Mouse (Mus musculus): ENCODE results near the gene Paqr7. TPM values are rescaled to one million over a fixed set of nuclear protein-coding genes. Genes with fewer than 3 reads are reported as not detected.

The Paqr7 gene
- polyA plus RNA-seq (2012; ENCODE audit: insufficient read depth, insufficient read length, missing spikeins), result 5.9 and 7.6 TPM in 2 replicates

DNA sequence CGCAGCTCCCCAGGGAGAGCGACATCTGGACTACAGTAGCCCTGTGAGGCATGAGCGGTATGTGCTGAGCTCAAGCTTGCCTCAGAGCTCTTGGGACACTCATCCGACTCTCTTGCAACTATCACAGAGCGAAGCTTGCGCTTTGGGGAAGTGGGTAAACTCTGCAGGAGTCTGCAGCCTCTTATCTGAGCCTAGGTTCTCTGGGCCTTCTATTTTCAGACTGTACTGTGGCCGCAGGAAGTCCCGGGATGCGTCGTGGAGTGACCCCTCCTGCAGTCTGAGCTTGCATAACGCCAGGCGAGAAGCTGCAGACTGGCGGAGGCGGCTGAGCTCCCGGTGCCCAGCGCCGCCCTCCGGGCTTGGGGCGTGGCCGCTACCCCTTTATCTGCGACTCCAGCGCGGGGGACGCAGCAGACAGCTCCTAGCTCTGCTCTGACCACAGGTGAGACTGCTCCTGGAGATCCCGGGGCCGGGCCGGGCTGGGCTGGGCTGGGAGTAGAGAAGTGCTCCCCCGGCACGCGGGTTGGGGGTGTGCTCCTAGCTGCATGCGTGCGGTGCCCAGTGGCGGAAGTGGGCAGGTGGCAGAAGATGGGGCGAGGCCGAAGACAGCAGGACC lies at the start of gene Paqr7:
TSS of gene Paqr7 (plus strand) at position 103 of the 616 bp plus-strand sequence.
- peak within 1 kb of the TSS; percentile 36 for H3K27ac ChIP-seq (replicated peaks; ENCODE audit: low read depth, low read length)
- H3K4me3 ChIP-seq (ENCODE audit: insufficient read depth, low read depth, low read length), result peak within 1 kb of the TSS; percentile 67
- no peaks in the 10 kb centered on the region; the same call in 1 of the 2 replicates for H3K4me1 ChIP-seq (ENCODE audit: control insufficient read depth, insufficient read depth, insufficient read length, low read length)

DNA sequence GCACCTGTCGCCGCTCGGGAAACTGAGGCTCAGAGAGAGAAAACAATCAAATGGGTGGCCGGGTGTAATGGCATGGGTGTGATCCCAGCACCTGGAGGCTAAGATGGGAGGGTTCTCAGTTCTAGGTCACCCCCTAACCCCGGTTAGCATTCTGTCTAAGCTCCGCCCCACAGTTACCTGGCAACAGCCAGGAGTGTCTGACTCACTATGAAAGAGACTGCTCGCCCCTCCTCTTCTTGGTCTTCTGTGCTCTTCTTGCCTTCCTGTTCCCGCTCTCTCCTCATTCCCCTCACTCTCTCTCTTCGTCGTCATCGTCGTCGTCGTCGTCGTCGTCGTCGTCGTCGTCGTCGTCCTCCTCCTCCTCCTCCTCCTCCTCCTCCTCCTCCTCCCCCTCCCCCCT lies 48.5 kb upstream of the Paqr7 start:
- Histone ChIP-seq H3K4me1 (ENCODE audit: control insufficient read depth, insufficient read depth, insufficient read length, low read length) (no peaks in the 10 kb centered on the region), H3K27ac (replicated peaks; ENCODE audit: low read depth, low read length) (no peak overlapping the region)

DNA sequence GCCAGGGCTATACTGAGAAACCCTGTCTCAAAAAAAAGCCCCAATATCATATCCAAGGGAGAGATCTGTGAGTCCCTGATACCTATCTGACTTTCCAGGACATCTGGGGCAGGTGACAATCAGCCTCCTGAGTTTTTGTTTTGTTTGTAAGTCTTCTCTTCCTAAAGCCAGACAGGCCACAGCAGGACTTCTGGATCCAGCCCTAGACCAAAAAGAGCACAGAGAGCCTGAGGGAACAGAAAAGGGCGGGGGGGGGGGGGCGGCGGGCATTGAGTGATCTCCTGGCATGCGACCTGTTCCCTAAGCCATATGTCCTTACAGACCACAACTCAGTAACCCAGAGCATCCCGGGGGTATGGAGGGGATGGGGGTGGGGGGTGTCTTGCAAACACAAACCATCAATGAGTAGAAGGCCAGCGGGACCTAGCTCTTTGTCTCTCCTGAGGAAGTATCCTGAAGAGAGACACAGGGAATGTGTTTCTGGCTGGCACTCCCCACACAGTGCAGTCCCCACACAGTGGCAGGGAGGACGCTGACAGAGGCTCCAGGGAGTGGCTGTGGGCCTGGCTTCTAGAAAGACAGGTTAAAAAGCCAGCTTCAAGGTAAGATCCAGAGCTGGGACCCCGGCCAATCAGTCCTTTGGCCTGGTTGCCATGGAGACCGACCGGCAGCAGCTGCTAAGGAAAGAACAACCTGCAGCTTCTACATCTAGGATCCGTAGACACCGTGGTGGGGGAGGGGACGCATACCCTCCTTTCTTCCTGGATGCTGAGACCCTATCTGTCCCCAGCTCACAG lies 46.7 kb upstream of the Paqr7 start:
- Histone ChIP-seq H3K27ac (replicated peaks; ENCODE audit: low read depth, low read length) (no peak overlapping the region), H3K4me1 (ENCODE audit: control insufficient read depth, insufficient read depth, insufficient read length, low read length) (no peaks in the 10 kb centered on the region), H3K4me3 (ENCODE audit: insufficient read depth, low read depth, low read length) (no peak overlapping the region)

More for the DNA sequence above, 48.5 kb upstream of the Paqr7 start:
- H3K4me3 ChIP-seq (ENCODE audit: insufficient read depth, low read depth, low read length), result no peak overlapping the region

DNA sequence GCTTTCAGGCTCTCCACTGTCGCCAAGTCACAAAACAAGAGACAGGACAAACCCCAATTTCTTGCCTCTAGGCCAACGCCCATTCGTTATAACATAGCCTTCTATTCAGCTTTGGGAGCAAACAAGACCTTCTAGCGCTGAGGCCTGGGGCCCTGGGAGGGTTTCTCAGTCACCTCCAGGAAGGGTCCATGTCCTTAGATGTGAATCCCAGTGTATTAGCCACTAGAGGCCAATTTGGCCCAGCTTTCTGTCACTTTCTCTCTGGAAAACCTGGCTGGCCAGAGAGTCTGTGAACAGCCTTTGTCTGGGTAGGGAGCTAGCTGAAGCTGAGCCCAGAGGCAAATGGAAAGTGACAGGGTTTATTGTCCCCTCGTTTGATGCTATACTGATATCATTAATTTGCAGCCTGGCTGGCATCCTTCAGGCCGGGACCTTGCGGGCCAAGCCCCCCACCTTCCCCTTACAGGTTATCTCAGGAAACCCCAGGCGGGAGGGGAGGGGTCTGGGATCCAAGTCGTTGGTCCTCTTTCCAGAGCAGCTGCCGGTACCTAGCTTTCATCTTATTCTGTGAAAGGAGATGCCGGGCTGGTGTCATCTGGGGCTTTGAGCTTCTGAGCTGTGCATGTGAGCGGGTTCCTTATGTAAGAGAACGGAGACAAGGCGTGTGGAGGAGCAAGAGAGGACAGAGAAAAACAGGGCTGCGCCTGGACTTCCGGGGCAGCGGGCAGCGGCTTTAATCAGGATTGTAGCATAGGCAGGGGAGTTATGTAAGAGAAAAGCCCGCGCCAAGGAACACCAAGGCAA lies 45.9 kb upstream of the Paqr7 start:
- Histone ChIP-seq H3K27ac (replicated peaks; ENCODE audit: low read depth, low read length) (no peak overlapping the region), H3K4me1 (ENCODE audit: control insufficient read depth, insufficient read depth, insufficient read length, low read length) (no peaks in the 10 kb centered on the region), H3K4me3 (ENCODE audit: insufficient read depth, low read depth, low read length) (no peak overlapping the region)

DNA sequence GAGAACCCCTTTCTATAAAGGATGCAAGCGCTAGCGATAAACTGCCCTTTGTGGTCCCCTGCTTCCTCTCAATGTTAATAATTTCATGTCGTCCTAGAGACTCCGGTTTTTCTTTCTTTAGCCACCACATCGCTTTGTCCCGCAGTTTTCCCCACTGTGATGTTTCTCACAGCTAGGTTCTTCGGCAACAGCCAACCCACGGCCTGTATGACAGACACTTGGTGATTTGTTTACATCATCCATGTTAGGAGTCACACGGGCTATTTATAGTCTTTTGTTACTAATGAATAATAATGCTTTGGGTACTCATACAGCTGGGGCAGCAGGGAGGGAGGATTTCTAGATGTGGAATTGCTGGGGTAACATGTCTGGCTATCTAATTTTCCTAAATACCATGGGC lies 45.0 kb upstream of the Paqr7 start:
- Histone ChIP-seq H3K4me3 (ENCODE audit: insufficient read depth, low read depth, low read length) (no peak overlapping the region), H3K27ac (replicated peaks; ENCODE audit: low read depth, low read length) (no peak overlapping the region)

DNA sequence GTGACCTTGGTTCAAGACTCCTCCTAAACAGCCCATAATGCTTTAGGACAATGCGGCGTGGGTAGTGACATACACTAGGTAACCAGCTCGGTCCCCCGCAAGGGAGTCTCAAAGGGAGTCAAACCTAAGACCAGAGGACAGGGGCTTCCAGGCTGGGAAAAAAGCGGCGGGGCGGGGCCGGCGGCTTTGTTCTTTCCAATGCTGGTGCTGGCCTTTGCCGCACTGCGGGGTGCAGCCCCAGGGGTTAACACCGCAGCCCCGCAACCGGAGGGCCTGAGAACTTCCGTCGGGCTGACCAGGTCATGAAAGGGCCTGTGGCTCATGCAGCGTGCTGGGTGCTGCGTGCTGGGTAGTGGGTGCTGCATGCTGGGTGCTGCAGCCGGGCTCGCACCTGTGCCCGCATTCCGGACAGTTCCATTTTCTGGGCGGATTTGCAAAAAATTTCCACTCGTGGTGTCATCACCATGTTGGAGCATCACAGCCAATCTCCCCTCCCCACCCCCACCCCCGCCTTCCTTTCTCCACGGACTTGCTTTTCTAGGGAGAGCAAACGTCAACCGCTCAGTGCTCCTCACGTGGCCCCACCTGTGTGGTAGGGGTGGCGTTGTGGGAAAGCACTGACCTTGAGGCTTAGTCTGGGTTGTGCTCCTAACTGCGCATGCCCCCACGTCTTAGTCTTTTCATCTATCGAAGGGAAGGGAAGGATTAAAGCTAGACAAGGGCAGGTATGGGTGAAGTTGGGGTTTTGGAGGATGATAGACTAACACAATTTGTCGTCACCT lies 42.7 kb upstream of the Paqr7 start:
- H3K4me3 ChIP-seq (ENCODE audit: insufficient read depth, low read depth, low read length), result no peak overlapping the region
- no peak overlapping the region for H3K27ac ChIP-seq (replicated peaks; ENCODE audit: low read depth, low read length)
- H3K4me1 ChIP-seq (ENCODE audit: control insufficient read depth, insufficient read depth, insufficient read length, low read length), result no peaks in the 10 kb centered on the region

More for the DNA sequence above, 45.0 kb upstream of the Paqr7 start:
- no peaks in the 10 kb centered on the region for H3K4me1 ChIP-seq (ENCODE audit: control insufficient read depth, insufficient read depth, insufficient read length, low read length)

DNA sequence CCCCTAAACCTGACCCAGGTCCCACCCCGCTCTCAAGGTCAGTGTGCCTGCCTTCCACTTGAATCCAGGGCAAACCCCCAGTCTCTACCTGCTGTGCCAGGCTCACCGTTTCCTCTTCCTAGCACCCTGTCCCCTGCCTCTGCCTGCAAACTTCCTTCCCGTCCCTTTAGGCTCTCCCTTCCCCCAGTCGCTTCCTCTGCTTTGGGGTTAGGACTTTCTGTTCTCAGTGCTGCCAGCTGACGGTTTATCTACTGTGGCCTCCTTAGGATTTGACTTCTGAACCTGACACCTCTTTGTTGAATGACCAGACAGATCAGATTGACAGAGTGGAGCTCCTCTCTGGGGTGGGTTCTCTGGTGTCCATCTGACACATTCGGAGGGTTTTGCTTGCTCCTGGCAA lies 41.2 kb upstream of the Paqr7 start:
- Histone ChIP-seq H3K4me1 (ENCODE audit: control insufficient read depth, insufficient read depth, insufficient read length, low read length) (no peaks in the 10 kb centered on the region), H3K27ac (replicated peaks; ENCODE audit: low read depth, low read length) (no peak overlapping the region), H3K4me3 (ENCODE audit: insufficient read depth, low read depth, low read length) (no peak overlapping the region)

DNA sequence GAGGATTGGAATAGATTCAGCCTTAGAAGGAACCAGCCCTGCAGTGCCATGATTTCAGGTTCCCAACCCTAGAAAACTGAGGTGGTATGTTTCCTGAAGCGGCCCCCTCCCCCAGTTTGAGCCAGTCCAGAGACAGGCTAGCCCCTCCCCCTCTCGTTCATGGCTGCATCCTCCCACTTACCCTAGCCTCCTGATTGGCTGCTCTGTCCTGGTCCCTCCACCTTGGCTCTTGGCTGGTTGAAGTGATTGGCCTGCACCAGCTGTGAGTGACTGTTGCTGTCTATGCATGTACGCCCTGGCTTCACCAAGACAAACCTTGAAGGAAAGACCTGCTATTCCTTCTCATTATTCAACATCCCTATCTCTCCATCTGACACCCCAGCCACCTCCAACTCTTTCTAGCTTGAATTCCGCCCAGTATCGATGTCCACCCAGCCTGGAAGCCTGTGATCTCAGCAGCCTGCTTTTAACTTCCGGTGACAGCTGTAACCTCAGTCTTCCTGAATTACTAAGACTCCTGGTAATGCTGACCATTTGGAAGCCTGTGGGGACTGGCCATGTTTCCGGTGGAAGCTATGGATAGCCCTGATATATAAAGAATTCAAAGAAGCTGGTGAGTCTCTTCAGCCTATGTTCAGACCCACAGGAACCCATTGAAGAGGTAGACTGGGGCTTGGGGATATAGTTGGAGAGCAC lies 39.2 kb upstream of the Paqr7 start:
- H3K27ac ChIP-seq (replicated peaks; ENCODE audit: low read depth, low read length), result no peak overlapping the region
- H3K4me3 ChIP-seq (ENCODE audit: insufficient read depth, low read depth, low read length), result no peak overlapping the region
- H3K4me1 ChIP-seq (ENCODE audit: control insufficient read depth, insufficient read depth, insufficient read length, low read length), result no peaks in the 10 kb centered on the region

DNA sequence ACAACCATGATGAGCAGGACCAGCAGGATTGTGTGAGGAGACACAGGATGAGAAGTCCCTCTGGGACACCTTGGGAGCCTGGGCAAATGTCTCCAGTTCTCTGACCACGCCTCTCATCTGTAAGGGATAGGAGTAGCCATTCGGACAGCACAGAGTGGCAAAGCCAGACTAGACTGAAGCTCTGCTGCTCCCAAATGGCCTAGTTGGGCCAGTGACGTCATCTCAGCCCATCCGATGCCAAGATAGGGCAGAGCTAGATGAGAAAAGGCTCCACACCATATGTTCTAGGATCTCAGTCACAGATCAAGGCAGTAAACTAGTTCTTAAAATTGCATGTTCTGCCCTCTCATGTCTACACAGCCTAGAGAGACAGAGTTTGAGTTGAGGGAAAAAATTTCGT lies 37.6 kb upstream of the Paqr7 start:
- H3K27ac ChIP-seq (replicated peaks; ENCODE audit: low read depth, low read length), result no peak overlapping the region

DNA sequence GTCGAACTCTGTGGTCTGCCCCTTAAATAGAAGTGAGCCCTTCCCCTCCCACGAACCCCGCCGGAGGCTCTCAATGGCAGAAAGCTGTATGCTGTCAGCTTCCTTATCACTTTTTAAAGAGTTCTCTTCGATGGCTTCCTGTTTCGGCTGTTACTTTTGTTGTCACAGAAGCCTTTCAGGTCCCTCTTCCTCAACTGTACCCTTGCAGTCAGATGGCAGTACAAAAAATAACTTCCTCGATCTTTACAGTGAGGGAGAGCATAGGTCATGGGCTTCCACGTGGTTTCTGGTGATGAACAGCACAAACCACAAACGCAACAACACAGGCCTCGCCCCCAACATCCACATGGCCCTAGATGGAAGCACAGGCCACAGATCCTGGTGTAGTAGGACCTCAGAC lies 36.2 kb upstream of the Paqr7 start:
- Histone ChIP-seq H3K27ac (replicated peaks; ENCODE audit: low read depth, low read length) (no peak overlapping the region), H3K4me1 (ENCODE audit: control insufficient read depth, insufficient read depth, insufficient read length, low read length) (no peaks in the 10 kb centered on the region), H3K4me3 (ENCODE audit: insufficient read depth, low read depth, low read length) (no peak overlapping the region)

More for the DNA sequence above, 37.6 kb upstream of the Paqr7 start:
- H3K4me1 ChIP-seq (ENCODE audit: control insufficient read depth, insufficient read depth, insufficient read length, low read length), result no peaks in the 10 kb centered on the region
- no peak overlapping the region for H3K4me3 ChIP-seq (ENCODE audit: insufficient read depth, low read depth, low read length)

DNA sequence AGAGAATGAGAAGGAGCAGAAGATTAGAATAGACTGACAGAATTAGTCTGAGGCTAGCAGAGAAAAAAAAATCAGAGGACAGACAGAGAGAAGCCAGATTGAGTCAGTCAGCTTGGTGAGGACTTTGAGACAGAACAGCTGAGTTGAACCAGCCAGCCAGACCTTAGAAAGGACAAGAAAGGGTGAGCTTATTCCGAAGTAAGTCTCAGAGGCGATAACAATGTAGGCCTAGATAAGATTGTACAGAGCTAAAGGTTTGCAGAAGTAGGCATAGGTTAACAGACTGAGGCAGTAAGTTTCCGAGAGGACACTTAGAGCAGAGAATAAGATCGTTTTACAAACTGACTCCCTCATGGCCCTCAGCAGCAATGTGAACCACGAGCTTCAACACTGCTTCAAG lies 35.2 kb upstream of the Paqr7 start:
- Histone ChIP-seq H3K4me3 (ENCODE audit: insufficient read depth, low read depth, low read length) (no peak overlapping the region), H3K4me1 (ENCODE audit: control insufficient read depth, insufficient read depth, insufficient read length, low read length) (no peaks in the 10 kb centered on the region), H3K27ac (replicated peaks; ENCODE audit: low read depth, low read length) (no peak overlapping the region)

DNA sequence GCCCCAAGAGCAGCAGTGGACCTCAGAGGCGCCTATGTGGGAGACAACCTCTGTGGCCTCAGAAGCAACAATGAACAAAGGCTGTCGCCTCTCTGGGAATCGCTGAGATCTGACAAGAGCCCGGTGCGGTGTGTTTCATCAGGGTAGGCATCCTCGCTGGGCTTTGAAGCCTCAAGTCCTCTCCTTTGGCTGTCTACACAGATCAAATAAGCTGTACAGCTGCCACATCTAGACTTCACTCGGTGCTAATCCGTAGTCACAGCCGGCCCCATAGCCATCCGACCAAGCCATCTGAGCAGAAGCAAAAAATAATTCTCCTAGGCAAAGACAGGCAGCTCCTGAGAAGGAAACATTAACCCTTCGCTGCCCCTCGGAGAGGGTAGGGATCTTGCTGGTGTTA lies 30.7 kb upstream of the Paqr7 start:
- no peak overlapping the region for H3K27ac ChIP-seq (replicated peaks; ENCODE audit: low read depth, low read length)
- no peaks in the 10 kb centered on the region; the same call in 1 of the 2 replicates for H3K4me1 ChIP-seq (ENCODE audit: control insufficient read depth, insufficient read depth, insufficient read length, low read length)
- no peak overlapping the region for H3K4me3 ChIP-seq (ENCODE audit: insufficient read depth, low read depth, low read length)

DNA sequence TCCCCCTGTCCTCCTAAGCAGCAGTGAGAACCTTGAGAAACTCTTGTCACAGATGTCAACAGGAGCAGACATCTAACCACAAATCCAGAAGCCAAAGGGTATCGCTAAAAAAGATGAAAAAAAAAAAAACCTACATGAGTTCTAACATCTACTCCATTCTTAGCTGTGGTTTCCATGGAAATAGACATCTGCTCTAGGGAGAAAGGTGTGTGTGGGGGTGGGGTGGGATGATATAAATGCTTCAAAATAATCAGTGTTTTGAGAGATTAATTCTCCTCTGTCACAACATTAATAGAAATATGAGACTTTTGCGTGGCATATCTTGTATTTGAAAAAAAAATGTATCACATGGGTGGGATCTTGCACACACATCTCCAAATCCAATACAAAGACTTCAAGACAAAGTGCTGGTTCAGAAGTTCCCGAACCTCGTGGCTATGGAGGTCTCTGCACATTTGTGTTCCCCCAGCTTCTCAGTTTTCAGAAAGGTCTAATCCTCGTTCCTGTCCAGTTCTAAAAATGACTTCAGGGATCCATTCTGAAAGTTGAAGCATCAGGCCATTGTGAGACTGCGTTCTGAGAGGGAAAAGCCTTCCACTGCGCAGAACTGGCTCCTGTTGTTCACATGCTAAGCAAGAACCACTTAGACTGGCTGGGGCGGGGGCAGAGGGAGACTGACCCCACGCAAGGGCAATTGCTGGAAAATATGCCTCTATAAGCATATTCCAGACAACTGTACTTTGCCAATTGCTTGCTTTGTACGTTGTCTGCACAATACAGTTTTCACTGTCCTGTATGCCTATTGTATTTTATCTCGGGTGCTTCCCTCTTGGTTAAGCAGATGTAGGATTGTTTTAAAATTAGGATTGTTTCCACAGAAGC lies 29.9 kb upstream of the Paqr7 start:
- Histone ChIP-seq H3K4me3 (ENCODE audit: insufficient read depth, low read depth, low read length) (no peak overlapping the region), H3K4me1 (ENCODE audit: control insufficient read depth, insufficient read depth, insufficient read length, low read length) (no peaks in the 10 kb centered on the region; the same call in 1 of the 2 replicates), H3K27ac (replicated peaks; ENCODE audit: low read depth, low read length) (no peak overlapping the region)
